Mouse (Mus musculus): ENCODE data around the gene 4933400A11Rik. TPM values are rescaled to one million over a fixed set of nuclear protein-coding genes. Genes with fewer than 3 reads are reported as not detected.

The 4933400A11Rik gene
- total RNA-seq, 2 experiments from 2014 or later: not detected

Other genes starting within 250 kb of the 4933400A11Rik start
- 1 to 10 TPM; 6.2 to 7.1 TPM for gene Mid1, start 94.4 kb downstream of the 4933400A11Rik start, total RNA-seq (2021)
- 10 to 100 TPM; 32.5 to 36.1 TPM for gene Gm21887, start 230.0 kb upstream of the 4933400A11Rik start, total RNA-seq (2021)

Data from gastrocnemius, postnatal 14 days (tissue).